Mouse (Mus musculus) kidney, postnatal 0 days (tissue): ENCODE data around the gene Nell2. TPM values are rescaled to one million over a fixed set of nuclear protein-coding genes. Genes with fewer than 3 reads are reported as not detected.

Experiments used
- ATAC-seq: fragments of 200-750 bp; cut with Nextera tagmentation; replicated peaks from 2 replicates; pipeline ENCODE4 v1.8.0; 2017; ENCODE audit warnings: low read depth, moderate number of reproducible peaks, moderate TSS enrichment, moderate library complexity; ENCODE audit not compliant: low FRiP score
- DNase-seq: peaks from one replicate; pipeline ENCODE4 v3.0.0-alpha.2; 2016; ENCODE audit warnings: low spot score
- H3K27ac ChIP-seq: fragments of 300-500 bp; sonication (generic); 2 replicates; pipeline ENCODE4 v1.5.1; 2014; ENCODE audit warnings: mild to moderate bottlenecking
- H3K27me3 ChIP-seq: fragments of 300-500 bp; sonication (generic); 2 replicates; pipeline ENCODE4 v1.6.1; 2014; ENCODE audit warnings: low read length, mixed read lengths; ENCODE audit not compliant: insufficient read depth
- H3K36me3 ChIP-seq: fragments of 300-500 bp; sonication (generic); 2 replicates; pipeline ENCODE4 v1.6.1; 2014; ENCODE audit warnings: low read length, mixed read lengths; ENCODE audit not compliant: insufficient read depth
- H3K4me1 ChIP-seq: fragments of 300-500 bp; sonication (generic); replicated peaks from 2 replicates; pipeline ENCODE4 v1.6.1; 2014; ENCODE audit warnings: antibody characterized with exemption, low read length, mixed read lengths; ENCODE audit not compliant: insufficient read depth
- H3K4me2 ChIP-seq: fragments of 300-500 bp; sonication (generic); 2 replicates; pipeline ENCODE4 v1.6.1; 2014; ENCODE audit warnings: mild to moderate bottlenecking, low read length, moderate library complexity, mixed read lengths
- H3K4me3 ChIP-seq: fragments of 300-500 bp; sonication (generic); replicated peaks from 2 replicates; pipeline ENCODE4 v1.5.1; 2014; ENCODE audit warnings: low read depth, low read length
- H3K9ac ChIP-seq: fragments of 300-500 bp; sonication (generic); 2 replicates; pipeline ENCODE4 v1.6.1; 2014; ENCODE audit warnings: low read depth, low read length
- H3K9me3 ChIP-seq: fragments of 300-500 bp; sonication (generic); replicated peaks from 2 replicates; pipeline ENCODE4 v1.6.1; 2016; ENCODE audit warnings: low read length, inconsistent platforms, mixed read lengths
- CTCF ChIP-seq: IDR thresholded peaks from 2 replicates; pipeline ENCODE4 v1.5.1; 2016; ENCODE audit warnings: antibody characterized with exemption, low read depth, mild to moderate bottlenecking, moderate library complexity
- WGBS: fragments of 180-500 bp; shearing (Covaris S2); extraction: QIAGEN DNeasy Blood & Tissue Kit; methylation state at CpG from one replicate; pipeline ENCODE4 v1.1.7; 2014; 5-methylcytosine and 5-hydroxymethylcytosine counted together
- polyA plus RNA-seq: library from polyadenylated mRNA; unstranded; fragments of >200 nt; fragmentation: Nextera tagmentation; extraction: Ambion mirVana; gene quantifications from 2 replicates; pipeline ENCODE4 v1.2.1, GENCODE M21; 2015

The Nell2 gene
- polyA plus RNA-seq, 1 experiment from 2014 or later = 8.2 TPM

- Histone ChIP-seq H3K9me3 (no peaks in the 10 kb centered on the region), H3K27me3 (no peaks in the 10 kb centered on the region), H3K4me1 (no peaks in the 10 kb centered on the region), H3K36me3 (no peaks in the 10 kb centered on the region), H3K9ac (no peak overlapping the region), H3K4me3 (no peak overlapping the region), H3K27ac (no peak overlapping the region), H3K4me2 (no peak overlapping the region)
- 95% methylated on average over 4 of the region's 4 CpGs for WGBS
- ATAC-seq (no peak), DNase-seq (no peak)
- no peak for TF ChIP-seq CTCF
Measured at GRCm38 (mm10) chr15:95437740-95438139, 90.6 kb downstream of the Nell2 start.

GRCm38 (mm10) chr15:95436261-95436660, 92.1 kb downstream of the Nell2 start:
- Histone ChIP-seq H3K36me3 (no peaks in the 10 kb centered on the region), H3K9ac (no peak overlapping the region), H3K27me3 (no peaks in the 10 kb centered on the region), H3K4me1 (no peaks in the 10 kb centered on the region), H3K4me2 (no peak overlapping the region), H3K27ac (no peak overlapping the region), H3K9me3 (no peaks in the 10 kb centered on the region), H3K4me3 (no peak overlapping the region)
- DNase-seq = no peak
- WGBS = 80% methylated on average over 1 of the region's 1 CpGs
- no peak for ATAC-seq
- no peak for TF ChIP-seq CTCF

- H3K36me3 ChIP-seq = no peaks in the 10 kb centered on the region
- H3K27me3 ChIP-seq = no peaks in the 10 kb centered on the region
- no peak overlapping the region for H3K4me3 ChIP-seq
- no peak for TF ChIP-seq CTCF
- ATAC-seq (no peak), DNase-seq (no peak)
- H3K4me2 ChIP-seq = no peak overlapping the region
- no peaks in the 10 kb centered on the region for H3K9me3 ChIP-seq
- 75% methylated on average over 13 of the region's 13 CpGs for WGBS
- H3K4me1 ChIP-seq = no peaks in the 10 kb centered on the region
- no peak overlapping the region for H3K9ac ChIP-seq
- H3K27ac ChIP-seq = no peak overlapping the region
Measured at GRCm38 (mm10) chr15:95431156-95431799, 97.1 kb downstream of the Nell2 start.

GRCm38 (mm10) chr15:95430000-95430399, 98.4 kb downstream of the Nell2 start:
- ATAC-seq (no peak), DNase-seq (no peak)
- no peak overlapping the region for H3K4me2 ChIP-seq
- no peak overlapping the region for H3K27ac ChIP-seq
- 95% methylated on average over 8 of the region's 8 CpGs for WGBS
- no peaks in the 10 kb centered on the region for H3K9me3 ChIP-seq
- TF ChIP-seq CTCF = no peak
- no peak overlapping the region for H3K4me3 ChIP-seq
- H3K36me3 ChIP-seq = no peaks in the 10 kb centered on the region
- H3K9ac ChIP-seq = no peak overlapping the region
- H3K4me1 ChIP-seq = no peaks in the 10 kb centered on the region
- no peaks in the 10 kb centered on the region for H3K27me3 ChIP-seq

- Histone ChIP-seq H3K4me3 (no peak overlapping the region), H3K4me2 (no peak overlapping the region), H3K9ac (no peak overlapping the region), H3K9me3 (no peaks in the 10 kb centered on the region), H3K27ac (no peak overlapping the region), H3K4me1 (no peaks in the 10 kb centered on the region), H3K36me3 (no peaks in the 10 kb centered on the region), H3K27me3 (no peaks in the 10 kb centered on the region)
- no peak for TF ChIP-seq CTCF
- DNase-seq (peak; percentile 35), ATAC-seq (no peak)
- WGBS = 38% methylated on average over 7 of the region's 7 CpGs
Measured at GRCm38 (mm10) chr15:95428003-95428663, 100.2 kb downstream of the Nell2 start.

- Histone ChIP-seq H3K4me1 (no peaks in the 10 kb centered on the region), H3K4me2 (no peak overlapping the region), H3K9ac (no peak overlapping the region), H3K27ac (no peak overlapping the region), H3K27me3 (no peaks in the 10 kb centered on the region), H3K4me3 (no peak overlapping the region), H3K36me3 (no peaks in the 10 kb centered on the region), H3K9me3 (no peaks in the 10 kb centered on the region)
- WGBS = 89% methylated on average over 7 of the region's 7 CpGs
- ATAC-seq (no peak), DNase-seq (no peak)
- TF ChIP-seq CTCF = no peak
Measured at GRCm38 (mm10) chr15:95425085-95425484, 103.3 kb downstream of the Nell2 start.
